Mouse (Mus musculus) c-Kit-negative CD71-positive TER-119-positive erythroid progenitor cells, embryonic 14.5 days (primary cell): ENCODE results near the gene Inpp4b.

Source experiments
- DNase-seq: peaks from one replicate; pipeline ENCODE4 v3.0.0-alpha.2; 2013; ENCODE audit warnings: low read depth, low spot score

The Inpp4b gene

DNA sequence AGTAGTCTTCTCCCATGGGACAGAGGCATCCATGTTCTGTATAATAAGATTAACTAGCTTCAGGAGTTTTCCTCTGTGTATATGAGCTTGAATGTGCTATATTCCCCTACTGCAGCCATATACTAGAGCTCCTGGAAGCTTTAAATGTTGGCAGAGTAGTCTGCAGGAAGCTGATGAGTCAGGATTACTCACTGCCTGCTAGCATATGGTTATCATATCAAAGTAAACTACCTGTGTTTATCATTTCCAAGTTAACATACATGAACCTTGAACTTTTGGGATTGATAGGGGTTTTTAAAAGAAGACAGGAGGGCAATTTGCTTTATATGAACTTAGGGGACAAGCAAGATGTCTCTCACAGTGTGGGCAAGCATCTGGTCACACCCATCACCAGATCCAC is 498.2 kb downstream of the Inpp4b start:
- DNase-seq: no peak

DNA sequence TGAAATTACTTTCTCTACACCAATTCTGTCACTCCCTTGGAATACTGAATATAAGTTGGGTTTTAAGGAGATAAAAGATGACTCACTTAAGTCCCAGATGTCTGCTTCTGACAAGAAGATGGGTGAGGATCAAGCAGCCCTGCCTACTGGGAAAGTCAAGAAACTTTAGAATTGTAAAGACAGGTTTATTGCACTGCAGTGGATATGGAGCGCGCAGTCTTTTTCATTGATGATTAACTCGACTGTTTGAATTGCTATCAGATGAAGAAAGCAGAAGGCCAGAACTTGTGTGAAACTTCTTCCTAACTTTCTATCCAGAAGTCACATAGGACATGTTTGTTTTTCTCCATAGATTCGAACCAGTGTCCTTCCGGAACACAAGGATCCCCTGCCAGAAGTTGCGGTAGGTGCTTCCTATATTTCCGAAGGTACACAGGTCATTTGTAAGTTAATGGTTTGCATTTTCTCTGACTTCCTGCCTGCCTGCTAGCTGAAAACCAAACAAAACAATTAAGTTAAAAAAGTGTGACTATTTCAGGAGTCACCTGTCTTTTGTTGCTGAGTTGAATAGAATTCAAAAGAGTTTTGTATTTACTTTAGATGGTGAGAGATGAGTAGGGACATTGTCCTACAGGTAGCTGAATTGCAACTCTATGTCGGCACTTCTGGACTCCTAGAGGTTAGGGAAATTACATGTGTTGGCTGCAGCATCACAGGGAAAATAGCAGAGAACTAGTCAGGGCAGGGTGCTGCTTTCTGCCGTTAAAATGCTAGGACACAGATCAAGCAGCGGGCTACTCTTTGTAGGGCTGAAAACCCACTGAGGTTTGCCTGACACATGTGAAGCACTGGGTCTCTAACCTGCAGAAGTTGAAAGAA is 502.0 kb downstream of the Inpp4b start:
- DNase-seq: no peak

DNA sequence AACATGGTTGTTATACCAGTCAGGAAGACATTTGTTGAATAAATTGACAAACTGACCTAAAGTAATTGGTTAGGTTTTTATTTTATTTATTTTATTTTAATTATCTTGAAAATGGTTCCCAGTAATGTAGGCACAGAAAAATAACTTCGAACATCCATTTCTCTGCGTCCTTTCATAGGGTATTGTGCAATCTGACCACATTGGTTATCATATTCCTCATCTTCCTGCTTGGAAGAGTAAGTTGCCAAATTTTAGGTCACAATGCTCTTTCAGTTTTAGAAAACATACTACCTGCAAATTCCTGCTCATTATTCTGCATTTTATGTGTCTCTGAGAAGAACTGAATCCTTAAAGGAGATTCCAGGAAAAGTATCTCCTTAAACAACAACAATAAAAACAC is 505.6 kb downstream of the Inpp4b start:
- DNase-seq: no peak

DNA sequence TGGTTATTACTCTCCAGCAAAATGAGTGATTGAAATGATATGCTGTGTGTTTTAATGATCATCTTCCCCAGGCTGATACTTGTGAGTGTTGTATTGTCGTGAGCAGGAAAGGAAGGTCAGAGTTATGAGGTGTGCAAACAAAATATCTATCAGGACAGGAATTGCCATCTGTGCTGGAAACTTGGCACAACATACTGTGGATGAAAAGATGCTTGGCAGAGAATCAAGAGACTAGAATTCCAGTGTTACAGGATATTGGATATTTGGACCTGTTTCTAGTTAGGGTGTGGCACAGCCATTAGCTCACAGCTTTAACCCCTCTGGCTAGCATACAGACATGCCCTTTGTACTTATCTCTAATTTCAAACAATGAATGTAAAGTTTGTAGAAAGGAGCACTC is 507.6 kb downstream of the Inpp4b start:
- DNase-seq: no peak

DNA sequence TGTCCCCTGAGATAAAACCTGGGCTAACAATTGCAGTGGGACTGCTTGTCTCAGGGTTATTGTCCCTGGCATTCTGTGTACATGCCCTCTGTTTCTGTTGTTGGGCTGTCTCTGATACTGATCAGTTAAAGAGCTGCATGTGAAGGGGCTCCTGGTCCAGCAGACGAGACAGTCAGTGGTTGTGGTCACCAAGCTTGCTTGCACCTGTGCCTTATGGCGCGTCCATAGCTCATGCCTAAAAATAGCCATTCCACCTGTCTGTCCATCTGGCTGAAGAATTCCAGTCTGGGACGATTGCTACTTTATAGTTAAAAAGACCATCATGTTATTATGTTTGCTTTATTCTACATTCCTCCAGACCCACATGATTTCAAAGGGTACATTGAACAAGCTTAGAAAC is 510.8 kb downstream of the Inpp4b start:
- DNase-seq: no peak

DNA sequence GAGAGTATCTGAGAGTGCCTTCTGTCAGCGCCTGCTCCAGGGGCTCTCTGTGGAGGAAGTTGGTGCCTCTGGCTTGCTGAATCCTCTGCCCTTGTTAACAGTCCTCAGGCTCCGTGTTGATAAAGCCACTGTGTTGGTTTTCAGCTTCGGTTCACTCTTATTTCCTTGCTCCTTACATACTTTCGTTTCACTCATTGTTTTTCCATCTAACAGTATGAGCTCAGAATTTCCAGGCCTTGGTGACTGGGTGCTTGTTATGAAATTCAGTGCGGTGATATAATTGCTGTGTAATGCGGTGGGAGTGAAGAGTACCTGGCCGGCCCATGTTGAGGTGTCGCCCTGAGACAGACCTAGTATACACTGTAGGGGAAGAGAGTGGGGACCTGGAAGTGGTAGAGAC is 512.2 kb downstream of the Inpp4b start:
- DNase-seq: no peak

DNA sequence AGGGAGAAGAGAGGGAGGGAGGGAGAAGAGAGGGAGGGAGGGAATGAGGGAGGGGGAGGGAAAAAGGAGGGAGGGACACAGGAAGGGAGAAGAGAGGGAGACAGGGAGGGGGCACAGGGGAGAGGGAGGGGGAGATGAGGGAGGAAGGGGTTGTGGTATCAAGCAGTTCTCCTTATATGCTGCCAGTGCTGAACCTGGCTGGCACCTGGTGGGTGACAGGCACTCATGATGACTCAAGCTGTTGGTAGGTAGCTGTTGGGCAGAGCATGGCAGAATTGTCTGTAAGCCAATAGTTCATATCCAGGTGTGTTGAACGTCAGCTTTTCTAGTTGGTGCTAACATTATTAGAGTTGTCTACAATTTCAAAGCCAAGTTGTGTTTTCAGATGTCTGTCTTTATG is 512.7 kb downstream of the Inpp4b start:
- DNase-seq: no peak

DNA sequence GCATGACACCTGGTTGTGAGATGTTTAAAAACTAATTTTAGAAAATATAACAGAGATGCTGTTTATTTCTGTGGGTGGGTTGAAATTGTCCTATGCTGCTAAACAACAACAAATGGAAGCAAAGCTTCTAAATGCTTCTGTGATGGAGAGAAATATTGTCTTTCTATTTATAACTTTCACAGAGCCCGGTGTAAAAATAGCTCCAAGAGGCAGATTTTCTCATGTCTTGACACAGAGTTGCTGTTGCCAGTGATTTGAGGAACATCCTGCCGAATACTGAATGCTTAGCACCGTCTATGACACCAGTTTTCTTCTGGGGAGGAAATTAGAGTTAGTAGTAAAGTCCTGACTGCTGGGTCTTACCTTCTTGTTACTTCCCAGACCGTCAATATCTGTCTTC is 513.8 kb downstream of the Inpp4b start:
- DNase-seq: no peak

DNA sequence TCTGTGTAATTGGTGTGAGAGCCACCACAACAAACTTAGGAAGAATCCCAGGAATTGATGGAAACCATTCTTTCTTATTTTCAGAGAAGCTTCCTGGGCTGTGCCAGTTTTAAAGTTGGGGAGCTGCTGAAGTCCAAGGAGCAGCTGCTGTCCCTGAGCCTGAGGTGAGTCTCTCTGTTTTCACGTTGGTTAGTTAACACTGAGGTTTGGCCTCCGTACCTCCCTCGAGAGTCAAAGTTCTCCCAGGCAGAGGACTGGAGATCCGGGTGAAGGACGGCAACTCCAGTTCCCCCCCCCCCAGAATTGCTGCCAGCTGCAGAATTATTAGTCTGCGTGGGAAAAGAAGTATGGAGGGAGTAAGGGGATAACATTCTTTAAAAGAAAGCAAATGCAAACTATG is 514.3 kb downstream of the Inpp4b start:
- DNase-seq: no peak

DNA sequence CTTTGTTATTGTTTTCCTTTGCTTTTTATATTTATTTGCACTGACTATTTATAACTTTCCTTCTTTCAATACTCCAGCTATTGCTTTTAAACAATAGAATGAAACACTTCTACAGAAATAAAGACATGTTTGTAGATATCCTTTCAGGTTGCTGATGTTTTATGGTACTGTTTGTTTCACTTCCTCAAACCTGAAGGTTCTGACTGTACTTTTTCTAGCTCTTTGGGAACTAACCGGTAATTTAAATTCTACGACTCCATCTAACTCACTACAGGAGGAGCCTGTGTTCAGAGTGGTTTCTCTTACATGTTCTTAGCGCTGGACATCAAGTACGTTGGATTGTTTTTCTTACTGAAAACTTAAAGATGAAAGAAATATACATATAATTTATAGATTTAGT is 516.0 kb downstream of the Inpp4b start:
- DNase-seq: no peak

DNA sequence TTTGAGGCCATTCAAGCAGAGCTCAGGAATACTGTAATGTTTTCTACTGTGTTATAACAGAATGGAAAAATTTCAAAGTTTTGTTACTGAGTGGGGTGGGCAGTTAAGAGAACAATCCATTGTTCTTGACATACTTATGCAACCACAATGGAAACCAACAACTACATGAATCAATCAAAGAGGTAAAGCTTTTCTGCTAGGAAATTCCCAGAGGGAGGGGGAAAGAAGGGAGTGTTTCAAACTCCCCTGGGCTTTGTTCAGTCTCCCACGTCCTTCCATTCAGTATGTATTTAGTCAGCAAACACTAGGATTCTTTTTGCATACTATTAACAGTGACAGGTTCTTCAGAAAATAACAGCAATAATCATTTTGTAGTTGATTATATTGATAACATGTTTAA is 517.4 kb downstream of the Inpp4b start:
- no peak for DNase-seq

DNA sequence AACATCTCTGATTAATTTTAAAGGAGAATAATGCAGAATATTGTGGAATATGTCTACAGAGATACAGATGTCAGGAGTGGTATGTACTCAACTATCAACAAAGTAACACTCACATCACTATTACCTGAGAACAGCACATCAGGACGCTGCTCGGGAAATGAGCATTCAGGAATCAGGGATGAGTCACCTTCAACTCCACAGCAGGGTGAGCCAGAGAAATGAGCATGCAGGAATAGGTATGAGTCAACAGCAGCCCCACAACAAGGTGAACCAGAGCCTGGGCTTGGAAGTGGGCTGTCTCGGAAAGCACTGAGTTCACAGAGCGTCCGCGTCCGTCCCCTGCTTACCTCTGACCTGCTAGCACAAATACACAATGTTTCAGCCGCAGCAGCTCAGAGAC is 519.0 kb downstream of the Inpp4b start:
- no peak for DNase-seq

DNA sequence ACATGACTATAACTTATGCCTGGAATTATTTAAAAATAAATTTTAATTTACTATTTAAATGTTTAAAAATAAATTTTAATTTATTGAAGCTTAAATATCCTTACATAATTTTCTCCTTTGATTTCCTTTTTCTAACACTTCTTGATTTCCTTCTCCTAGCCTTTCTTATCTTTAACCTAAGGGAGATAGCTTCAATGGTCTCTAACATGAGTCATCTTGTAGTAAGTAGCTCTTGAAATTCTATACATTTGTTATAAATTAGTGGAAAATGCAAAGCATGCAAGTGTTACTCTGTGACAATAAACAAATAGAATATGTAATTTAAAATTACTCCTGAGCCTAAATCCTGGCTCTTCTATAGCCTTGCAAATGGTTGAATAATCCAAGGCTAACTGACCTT is 520.4 kb downstream of the Inpp4b start:
- DNase-seq: no peak

DNA sequence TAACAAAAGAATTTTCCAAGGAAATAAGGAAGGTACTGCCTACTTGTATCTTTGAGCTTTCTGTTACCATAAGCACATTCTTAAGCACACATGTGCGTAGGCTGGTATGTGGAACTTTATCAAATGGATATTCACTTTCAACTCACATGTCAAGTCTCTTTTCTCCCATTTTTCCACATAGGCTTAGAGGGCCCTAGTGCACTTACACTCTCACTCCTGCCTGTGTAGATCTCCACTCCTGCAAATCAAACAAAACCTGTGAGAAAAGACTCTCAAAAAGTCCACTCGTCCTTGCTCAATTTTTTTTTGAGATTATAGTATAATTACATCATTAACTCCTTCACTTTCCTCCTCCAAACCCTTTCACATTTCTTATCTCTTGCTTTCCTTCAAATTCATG is 522.0 kb downstream of the Inpp4b start:
- DNase-seq: no peak

DNA sequence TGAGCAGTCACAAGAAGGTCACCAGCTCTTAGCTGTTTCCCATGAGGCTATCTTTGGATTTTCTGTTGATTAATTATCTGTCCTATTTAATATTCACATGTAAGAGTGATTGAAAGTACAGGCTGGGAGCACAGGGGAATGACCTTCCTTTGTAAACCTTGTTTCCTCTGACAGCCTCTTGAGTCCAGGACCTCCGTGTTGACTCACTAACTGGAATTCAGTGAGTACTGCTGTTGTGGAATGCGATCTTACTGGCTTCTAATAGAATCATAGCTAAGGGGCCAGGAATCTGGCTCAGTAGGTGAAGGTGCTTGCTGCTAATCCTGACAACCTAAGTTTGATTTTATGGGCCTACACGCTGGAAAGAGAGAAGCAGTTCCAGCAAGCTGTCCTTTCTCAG is 523.3 kb downstream of the Inpp4b start:
- DNase-seq: no peak

DNA sequence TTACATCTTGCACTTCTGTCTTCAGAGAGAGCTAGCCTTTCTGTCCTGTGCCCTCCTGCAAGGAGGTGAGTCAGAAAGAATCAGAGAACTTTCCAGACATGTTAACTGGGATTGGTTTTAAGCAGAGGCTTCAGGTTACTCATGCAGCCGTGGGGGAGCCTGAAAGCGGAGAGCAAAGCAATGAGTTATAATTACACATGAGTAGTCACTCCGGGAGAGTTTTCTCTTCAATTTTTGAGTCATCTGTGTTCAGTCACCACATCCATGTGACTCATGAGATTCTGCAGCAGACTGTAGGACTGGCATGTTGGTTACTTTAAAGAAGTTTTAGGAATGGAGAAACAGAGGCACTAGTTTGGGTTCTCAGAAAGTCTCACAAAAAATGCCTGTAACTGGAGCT is 524.7 kb downstream of the Inpp4b start:
- no peak for DNase-seq

DNA sequence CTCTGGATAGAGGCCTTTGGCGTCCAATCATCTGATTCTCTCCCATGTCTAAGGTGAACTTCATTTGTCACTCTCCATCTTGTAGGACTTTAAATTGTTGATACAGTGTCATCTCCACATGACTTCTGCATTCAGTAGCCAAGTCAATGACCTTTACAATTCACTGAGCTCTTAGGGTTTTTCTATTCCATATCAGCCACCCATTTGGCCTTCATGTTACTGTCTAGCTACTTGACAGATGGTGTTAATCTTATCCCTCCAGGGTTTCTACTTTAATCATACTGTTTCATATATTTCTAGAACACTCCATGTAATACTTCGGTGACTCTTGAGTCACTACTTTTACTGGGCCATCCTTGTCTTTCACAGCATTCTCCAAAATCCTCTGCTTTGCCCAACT is 528.1 kb downstream of the Inpp4b start:
- no peak for DNase-seq

DNA sequence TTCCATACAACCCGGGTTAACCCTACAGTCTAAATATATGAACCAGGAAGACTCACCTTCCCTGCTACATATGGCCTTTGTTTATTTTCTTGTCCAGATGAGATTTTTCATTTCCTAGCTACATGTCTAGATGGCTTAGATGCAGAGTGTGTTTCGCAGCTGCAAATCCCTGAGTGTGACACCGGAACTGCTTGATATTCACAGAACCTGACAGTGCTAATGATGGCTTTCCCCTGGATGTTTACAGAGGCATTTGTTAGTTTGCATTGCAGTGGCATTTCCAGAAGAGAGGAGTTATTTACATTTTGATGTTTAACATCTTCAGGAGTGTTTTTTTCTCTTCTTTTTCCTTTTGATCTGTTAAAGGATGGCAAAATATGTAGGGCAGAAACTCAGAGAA is 537.7 kb downstream of the Inpp4b start:
- DNase-seq: no peak

DNA sequence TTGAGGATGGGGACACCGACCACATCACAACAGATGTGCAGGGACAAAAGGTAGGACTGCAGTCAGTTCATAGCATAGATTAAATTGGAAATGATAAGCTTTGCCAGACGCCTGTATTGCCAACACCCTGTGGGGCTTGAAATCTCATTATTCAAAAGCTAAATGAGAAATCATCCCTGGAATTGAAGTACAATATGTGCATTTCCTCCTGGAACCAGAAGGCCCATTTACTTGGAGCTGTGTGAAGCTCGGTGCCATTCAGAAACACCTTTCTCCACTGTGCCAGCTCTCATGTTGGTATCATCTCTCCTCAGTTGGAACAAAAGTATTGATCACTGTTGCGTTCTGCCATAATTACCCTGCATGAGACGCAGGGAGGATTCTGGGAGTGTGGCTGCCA is 541.8 kb downstream of the Inpp4b start:
- no peak for DNase-seq

DNA sequence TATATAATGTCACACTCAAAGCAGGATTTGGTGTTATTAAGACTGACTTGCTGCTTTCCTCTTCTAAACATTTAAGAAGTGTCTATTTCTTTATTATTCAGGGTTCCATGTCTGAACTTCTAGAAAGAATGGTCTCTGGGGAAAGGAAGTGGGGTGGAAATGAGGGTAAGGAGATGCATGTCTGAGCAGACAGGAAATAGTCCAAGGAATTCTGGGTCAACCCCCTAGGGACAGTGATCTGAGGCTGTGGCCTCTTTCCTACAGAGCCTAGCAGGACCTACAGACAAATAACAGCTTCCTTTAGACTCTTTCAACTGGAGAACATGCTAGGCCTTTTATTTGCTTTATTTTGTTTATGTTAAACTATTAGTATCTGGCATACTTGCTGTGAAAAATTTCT is 546.5 kb downstream of the Inpp4b start:
- DNase-seq: no peak

DNA sequence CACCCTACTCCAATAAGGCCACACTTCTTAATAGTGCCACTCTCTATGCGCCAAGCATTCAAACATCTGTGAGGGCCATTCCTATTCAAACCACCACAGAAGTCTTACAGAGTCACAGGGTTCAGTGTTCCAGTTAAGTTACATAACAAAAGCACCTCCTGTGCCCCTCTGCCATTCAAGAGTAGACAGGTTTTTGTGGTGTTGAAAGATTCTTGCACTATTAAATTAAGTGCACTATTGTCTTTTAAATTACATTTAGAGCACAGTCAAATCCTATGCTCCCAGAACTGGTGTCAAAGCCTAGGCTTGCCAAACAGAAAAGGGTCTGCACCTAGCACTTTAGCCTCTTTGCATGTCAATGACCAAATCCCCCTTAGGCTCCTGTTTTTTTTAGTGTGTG is 550.9 kb downstream of the Inpp4b start:
- no peak for DNase-seq

DNA sequence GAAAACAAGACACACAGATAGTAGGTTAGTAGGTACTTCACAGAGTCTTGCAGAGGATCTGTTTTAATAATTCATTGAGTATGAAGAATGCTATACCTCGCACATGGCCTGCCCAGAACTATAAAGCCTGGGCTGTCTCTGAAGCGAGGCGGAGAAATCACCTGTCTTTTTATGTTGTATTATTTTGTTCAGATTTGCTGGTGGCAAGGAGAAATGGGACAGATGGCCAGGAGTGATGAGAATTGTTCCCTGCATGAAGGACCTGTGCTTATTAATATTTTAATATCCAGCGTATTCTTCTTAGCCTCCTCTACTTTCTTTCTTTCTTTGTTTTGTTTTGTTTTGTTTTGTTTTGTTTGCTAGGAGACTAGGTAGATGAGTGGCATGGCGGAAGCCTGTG is 604.5 kb downstream of the Inpp4b start:
- no peak for DNase-seq

DNA sequence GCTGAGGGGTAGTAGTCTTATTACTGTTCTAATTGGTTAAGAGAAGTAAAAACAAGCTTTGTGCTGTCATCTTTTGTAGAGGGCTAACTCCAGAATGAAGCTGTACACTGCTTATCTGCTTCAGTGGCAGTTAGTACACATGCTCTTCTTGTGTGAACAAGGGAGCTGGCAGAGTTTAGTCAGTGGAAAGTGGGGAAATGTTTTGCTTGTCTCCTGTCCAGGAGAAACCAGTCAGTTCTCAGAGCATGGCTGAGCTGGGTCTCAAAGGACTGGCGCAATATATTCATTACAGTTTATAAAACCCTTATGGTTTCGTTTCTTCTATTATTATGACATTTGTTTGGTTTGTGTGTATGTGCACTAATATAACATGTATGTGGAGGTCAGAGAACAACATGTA is 610.7 kb downstream of the Inpp4b start:
- no peak for DNase-seq

DNA sequence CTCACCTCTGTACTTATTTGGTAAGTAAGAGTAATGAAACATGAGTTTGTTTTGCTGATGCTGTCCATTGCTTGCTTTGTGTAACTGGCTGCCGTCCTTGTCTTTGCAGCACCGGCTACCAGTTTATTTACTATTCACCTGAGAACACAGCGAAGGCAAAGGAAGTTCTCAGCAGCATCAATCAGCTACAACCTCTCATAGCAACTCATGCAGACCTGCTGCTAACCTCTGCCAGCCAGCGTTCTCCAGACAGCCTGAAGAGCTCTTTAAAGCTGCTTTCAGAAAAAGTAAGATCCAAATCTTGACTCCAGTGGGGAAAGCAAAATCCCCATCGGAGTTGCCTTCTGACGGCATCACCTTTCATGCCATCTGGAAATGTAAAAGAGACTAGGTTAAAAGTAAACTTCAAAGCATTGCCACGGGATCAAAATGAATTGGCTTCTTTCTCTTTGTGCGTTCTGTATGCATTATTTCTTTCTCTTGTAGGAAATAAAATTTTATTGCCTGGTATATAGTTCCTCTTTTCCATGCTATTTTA is 642.8 kb downstream of the Inpp4b start:
- DNase-seq: no peak
